Mouse (Mus musculus) MEL (cell line): Measurements from ENCODE around the gene Arl2bp.

Experiments
- CHD2 ChIP-seq: IDR thresholded peaks from 2 replicates; pipeline ENCODE4 v1.6.1; 2011; ENCODE audit warnings: low read length, improper control_type of control experiment
- CTCF ChIP-seq, 3 experiments: IDR thresholded peaks in 2 of 3; conservative IDR thresholded peaks in 1 of 3; 2 replicates each; pipeline ENCODE4 v1.5.1; 2011 to 2012; ENCODE audit warnings: low read length in 3 of 3, low read depth in 2 of 3, mild to moderate bottlenecking in 2 of 3, improper control_type of control experiment in 1 of 3, inconsistent platforms in 1 of 3, mixed read lengths in 1 of 3, moderate library complexity in 1 of 3; ENCODE audit not compliant: control insufficient read depth in 1 of 3, insufficient read depth in 1 of 3, poor library complexity in 1 of 3, severe bottlenecking in 1 of 3
- E2F4 ChIP-seq: IDR thresholded peaks from 2 replicates; pipeline ENCODE4 v1.6.1; 2011; ENCODE audit warnings: low read depth, low read length, improper control_type of control experiment, borderline replicate concordance
- KAT2A ChIP-seq: conservative IDR thresholded peaks from 2 replicates; pipeline ENCODE4 v1.6.1; 2012; ENCODE audit warnings: low read depth, low read length, improper control_type of control experiment, inconsistent platforms
- SIN3A ChIP-seq: IDR thresholded peaks from 2 replicates; pipeline ENCODE4 v1.6.1; 2012; ENCODE audit warnings: low read length, improper control_type of control experiment, inconsistent platforms

DNA sequence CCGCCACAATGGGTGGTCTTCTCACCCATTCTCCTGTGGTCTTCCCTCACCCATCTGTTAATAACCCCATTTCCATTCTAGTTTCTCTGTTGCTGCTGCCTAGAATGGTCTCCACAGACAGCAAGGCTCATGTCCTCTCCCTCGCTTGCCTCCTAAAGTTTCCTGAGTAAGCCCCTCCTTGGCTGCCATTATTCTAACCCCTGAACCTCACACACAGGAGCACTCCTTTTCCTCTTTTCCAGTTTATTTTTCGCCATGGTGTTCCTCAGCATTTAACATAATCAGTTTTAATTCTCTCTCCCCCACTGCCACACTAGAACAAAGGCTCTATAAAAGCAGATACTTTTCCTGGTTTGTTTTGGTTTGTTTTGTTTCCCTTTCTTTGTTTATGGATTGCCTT lies 13.4 kb upstream of the Arl2bp start:
- TF ChIP-seq CTCF (IDR thresholded peaks at IDR 0.05 in 2 of 3, conservative IDR thresholded peaks at IDR 0.05 in 1 of 3; ENCODE audit: control insufficient read depth in 1 of 3, insufficient read depth in 1 of 3, low read depth in 2 of 3, low read length in 3 of 3, poor library complexity in 1 of 3, severe bottlenecking in 1 of 3) (no peak), KAT2A (no peak), CHD2 (no peak), SIN3A (no peak), E2F4 (no peak)
